Comparison of ENCODE assay signal across 9 mouse cellular contexts in genomic region chr15:99807776-99808735, GRCm38 (mm10). TPM values are rescaled to one million over a fixed set of nuclear protein-coding genes. Genes with fewer than 3 reads are reported as not detected.
DNase-seq lines count a peak whose midpoint lies in the region; ATAC-seq and TF ChIP-seq lines count a peak whose summit lies in the region.
"Had no signal": no experiment of that assay in that cellular context is flagged by ENCODE, and none has a peak within 500 bp of the region (broad histone marks: within the 10 kb centered on the region; RNA-seq: fewer than 3 reads in every experiment).

No protein-coding gene starts in this region.

- no peaks in the 10 kb centered on the region for H3K9me3 ChIP-seq in hindbrain, embryonic 12.5 days (replicated peaks)
- no peaks in the 10 kb centered on the region for H3K9me3 ChIP-seq in midbrain, postnatal 0 days (ENCODE audit: low read length)

- ATAC-seq in hindbrain, embryonic 12.5 days (ENCODE audit: low FRiP score), result peak; percentile 87
- no peak; the same call in 1 of the 2 replicates for ATAC-seq in midbrain, postnatal 0 days (ENCODE audit: low FRiP score)

- H3K27me3 ChIP-seq in hindbrain, embryonic 12.5 days, result no peaks in the 10 kb centered on the region
- H3K27me3 ChIP-seq in midbrain, postnatal 0 days (ENCODE audit: insufficient read depth, low read length), result no peaks in the 10 kb centered on the region

- TF ChIP-seq CTCF in embryonic fibroblast, embryonic 13.5 days (IDR thresholded peaks at IDR 0.05; ENCODE audit: borderline replicate concordance, insufficient read depth, low read length), result no peak
- TF ChIP-seq CTCF in midbrain, postnatal 0 days (IDR thresholded peaks at IDR 0.05), result no peak

- H3K4me3 ChIP-seq in embryonic fibroblast, embryonic 13.5 days (ENCODE audit: insufficient read depth, low read length), result no peak overlapping the region
- no peak overlapping the region for H3K4me3 ChIP-seq in hindbrain, embryonic 12.5 days
- H3K4me3 ChIP-seq in midbrain, postnatal 0 days (ENCODE audit: low read depth, low read length), result no peak overlapping the region

- peaks cover 15% of the 10 kb centered on the region for H3K4me1 ChIP-seq in embryonic fibroblast, embryonic 13.5 days (ENCODE audit: control insufficient read depth, insufficient read depth, low read length)
- peaks cover 27% of the 10 kb centered on the region for H3K4me1 ChIP-seq in hindbrain, embryonic 12.5 days
- H3K4me1 ChIP-seq in midbrain, postnatal 0 days (ENCODE audit: insufficient read depth, low read length), result no peaks in the 10 kb centered on the region

- H3K9ac ChIP-seq in hindbrain, embryonic 12.5 days, result no peak overlapping the region
- H3K9ac ChIP-seq in midbrain, postnatal 0 days (replicated peaks; ENCODE audit: low read length, poor library complexity, severe bottlenecking), result no peak overlapping the region

- H3K27ac ChIP-seq in embryonic fibroblast, embryonic 13.5 days (ENCODE audit: insufficient read depth, low read length), result peak overlapping the region; percentile 21
- H3K27ac ChIP-seq in hindbrain, embryonic 12.5 days, result peak overlapping the region; percentile 83
- no peak overlapping the region for H3K27ac ChIP-seq in midbrain, postnatal 0 days (ENCODE audit: low read depth, low read length)

- DNase-seq in layer of hippocampus, adult 8-10 months (ENCODE audit: low spot score in 2 of 2), result peak; percentile 32 to 47
- no peak for DNase-seq in layer of hippocampus, adult 11-12 months (ENCODE audit: low spot score)
- DNase-seq in midbrain, postnatal 0 days (ENCODE audit: low spot score), result peak; percentile 67
- no peak for DNase-seq in adrenal gland, postnatal 14 days
- no peak for DNase-seq in urinary bladder, postnatal 14 days (ENCODE audit: low spot score)
- DNase-seq in thymus, postnatal 36 days, result no peak
- DNase-seq: kidney, postnatal 14 days had no signal

- 36% methylated on average over 21 of the region's 21 CpGs for WGBS in hindbrain, embryonic 12.5 days
- WGBS in midbrain, postnatal 0 days, result 23% methylated on average over 21 of the region's 21 CpGs

- no peak for TF ChIP-seq POLR2A in embryonic fibroblast, embryonic 13.5 days (IDR thresholded peaks at IDR 0.05; ENCODE audit: low read depth, low read length)

- H3K36me3 ChIP-seq in hindbrain, embryonic 12.5 days, result no peaks in the 10 kb centered on the region
- H3K36me3 ChIP-seq in midbrain, postnatal 0 days (ENCODE audit: insufficient read depth, low read length), result peaks cover 4% of the 10 kb centered on the region; the same call in 1 of the 2 replicates

- H3K4me2 ChIP-seq in hindbrain, embryonic 12.5 days (replicated peaks), result peak overlapping the region; percentile 17; the same call in 1 of the 2 replicates
- H3K4me2 ChIP-seq in midbrain, postnatal 0 days (ENCODE audit: low read depth, low read length, poor library complexity, severe bottlenecking), result 0 out of 2 replicates have a peak overlapping the region, but pooled peaks have one; percentile 9

RNA-seq across cellular contexts. Expression of gene Cers5, which starts 35.4 kb away (rescaled TPM):
- total RNA-seq in layer of hippocampus, adult 8-10 months (2022), result 10 to 100 TPM; 24.9 to 34.7 (median 31.4) TPM
- 75.9 and 82.1 TPM in 2 replicates for polyA plus RNA-seq in embryonic fibroblast, embryonic 13.5 days (2011; ENCODE audit: insufficient read length, low read depth, missing spikeins)
- 66.8 and 69.3 TPM in 2 replicates for polyA plus RNA-seq in hindbrain, embryonic 12.5 days (2016; fragmentation: Nextera tagmentation; extraction: Ambion mirVana)
- total RNA-seq in midbrain, postnatal 0 days (2014; rRNA removed), result 93.5 and 94.2 TPM in 2 replicates
- polyA plus RNA-seq in midbrain, postnatal 0 days (2015; fragmentation: Nextera tagmentation; extraction: Ambion mirVana), result 75.8 and 76.8 TPM in 2 replicates
- 40.9 and 42.7 TPM in 2 replicates for total RNA-seq in adrenal gland, postnatal 14 days (2021)

Comparison
In these comparisons a context has a peak if more than half of its experiments do, and no peak if none do; other contexts are left out.
1. DNase-seq: peak in layer of hippocampus, adult 8-10 months (2 of 2) and midbrain, postnatal 0 days (single experiment); none in layer of hippocampus, adult 11-12 months (single experiment), adrenal gland, postnatal 14 days (single experiment), urinary bladder, postnatal 14 days (single experiment) and thymus, postnatal 36 days (0 of 2).